Mouse (Mus musculus) megakaryocyte, adult 5-6 weeks (primary cell): Measurements from ENCODE around the gene Sepsecs. TPM values are rescaled to one million over a fixed set of nuclear protein-coding genes. Genes with fewer than 3 reads are reported as not detected.

ENCODE experiments used
- ATAC-seq: 2 replicates; pipeline ENCODE4 v1.8.0; 2016; ENCODE audit warnings: mild to moderate bottlenecking, inconsistent platforms; ENCODE audit not compliant: poor library complexity, severe bottlenecking
- total RNA-seq, 2 experiments: library from RNA; stranded (forward) in 1 of 2; stranded (reverse) in 1 of 2; fragments of 153-499, 151-499 nt in 1 of 2; fragments of 221-1000, 200-1000 nt in 1 of 2; gene quantifications; 2 replicates each; pipeline versions ENCODE4 v1.2.3 to v1.2.4; 2015 to 2017

Gene Sepsecs
- total RNA-seq, 2 experiments from 2014 or later: 8.5 to 9.3 TPM

DNA sequence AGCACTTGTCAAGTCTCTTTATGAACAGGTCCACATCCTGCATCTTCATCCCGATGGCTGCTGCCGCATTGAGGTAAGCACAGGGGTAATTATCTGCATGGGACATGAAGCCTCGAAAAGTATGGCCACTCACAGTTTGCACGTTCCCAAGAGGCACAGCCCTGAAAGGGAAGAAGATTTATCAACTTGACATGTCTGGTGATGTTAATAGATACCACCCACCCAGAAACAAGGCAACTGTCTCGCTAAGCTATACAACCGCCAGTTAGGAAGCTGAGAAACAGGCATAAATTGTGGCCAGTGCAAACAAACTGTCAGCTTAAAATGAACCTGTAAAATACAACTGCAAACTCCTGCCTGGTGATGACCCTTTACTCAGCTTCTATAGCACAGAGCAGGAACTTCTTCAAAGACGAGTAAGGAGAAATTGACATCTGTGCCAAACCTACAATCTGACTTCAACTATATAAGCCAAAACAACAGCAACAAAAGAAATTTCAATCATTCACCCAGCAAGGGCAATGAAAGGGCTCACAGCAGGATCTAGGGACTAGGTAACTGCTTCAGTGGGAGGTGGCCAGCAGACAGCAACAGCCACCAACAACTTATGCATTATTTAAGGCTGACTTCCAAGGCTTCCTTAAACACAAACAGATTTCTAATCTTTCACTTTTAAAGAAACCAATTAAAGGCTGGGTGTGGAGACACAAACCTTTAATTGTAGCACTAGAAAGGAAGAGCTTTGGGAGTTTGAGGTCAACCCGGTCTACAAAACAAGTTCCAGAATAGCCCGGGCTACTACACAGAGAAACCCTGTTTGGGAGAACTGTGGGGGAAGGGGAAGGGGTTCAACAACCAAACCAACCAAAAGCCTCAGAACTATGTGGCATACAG, 25.3 kb downstream of the Sepsecs start:
- ATAC-seq: no peak

DNA sequence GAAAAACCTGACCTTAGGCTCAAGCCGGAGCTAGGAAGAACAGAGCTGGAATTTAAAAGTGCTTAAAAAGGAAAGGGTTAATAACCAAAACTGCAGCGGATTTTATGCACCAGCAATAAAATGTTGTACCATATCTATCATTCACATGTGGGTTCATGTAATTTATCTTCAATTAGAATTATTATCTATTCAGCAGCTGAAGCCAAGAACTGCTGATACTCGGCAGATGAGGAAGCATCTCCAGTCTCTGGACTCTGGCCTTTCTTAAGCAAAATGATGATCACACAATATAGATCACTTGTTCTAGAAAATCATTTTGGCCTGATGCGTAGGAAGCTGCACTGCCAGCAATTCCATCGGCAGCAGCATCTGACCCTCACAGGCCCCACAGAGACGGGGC, 27.8 kb downstream of the Sepsecs start:
- ATAC-seq: no peak

DNA sequence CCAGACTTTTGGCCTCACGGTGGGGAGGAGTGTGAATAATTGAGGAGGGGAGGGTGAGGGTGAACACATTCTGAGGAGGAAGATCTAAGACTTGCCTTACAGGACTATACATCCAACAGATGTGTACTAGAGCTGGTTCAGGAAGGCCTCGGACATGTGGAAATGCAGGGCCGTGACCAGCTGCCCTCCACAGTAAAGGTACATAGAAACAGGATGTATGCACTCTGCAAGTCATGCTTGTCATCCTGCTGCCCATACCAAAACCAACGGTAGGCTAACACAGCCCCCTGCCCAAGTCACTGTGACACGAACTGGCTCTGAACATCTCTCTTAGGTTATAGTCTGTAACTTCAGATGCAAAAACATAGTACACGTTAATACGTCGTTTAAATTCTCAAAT, 30.6 kb downstream of the Sepsecs start:
- ATAC-seq: no peak

GRCm38 (mm10) chr5:52638006-52638405, 31.5 kb downstream of the Sepsecs start:
- no peak for ATAC-seq

- ATAC-seq: no peak
Measured at GRCm38 (mm10) chr5:52636923-52637322, 32.6 kb downstream of the Sepsecs start.

DNA sequence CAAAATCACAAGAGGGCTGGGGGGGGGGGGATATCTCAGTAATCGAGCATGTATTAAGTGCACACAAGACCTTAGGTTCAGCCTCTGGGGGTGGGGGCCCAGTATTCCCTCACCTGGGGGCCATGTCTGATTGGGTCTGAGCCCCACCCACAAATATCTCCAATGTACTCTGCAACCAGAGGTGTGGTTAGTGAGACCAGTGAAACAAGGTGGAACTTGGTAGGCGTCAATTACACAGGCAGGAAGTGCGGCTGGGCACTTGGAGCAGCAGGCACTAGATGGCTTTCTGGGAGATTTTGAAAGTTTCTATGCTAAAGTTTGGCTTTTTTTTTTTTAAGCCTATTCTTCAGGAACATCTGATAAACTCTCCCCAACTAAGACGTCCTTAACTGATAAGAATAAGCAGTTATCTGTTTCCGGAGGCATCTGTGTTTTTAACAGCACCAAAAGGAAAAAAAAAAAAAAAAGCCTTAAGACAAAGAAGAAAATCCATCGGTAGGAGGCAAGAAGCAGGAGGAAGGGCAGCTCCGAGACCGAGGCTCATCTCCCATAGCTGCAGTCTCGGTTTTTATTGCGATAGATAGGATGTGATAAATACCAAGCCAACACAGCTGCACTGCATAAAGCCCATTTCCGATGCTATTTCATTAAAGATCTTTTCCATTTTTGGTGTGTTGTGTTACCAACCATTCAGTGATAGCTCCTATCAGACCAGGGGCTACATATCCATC, 33.3 kb downstream of the Sepsecs start:
- ATAC-seq: no peak

GRCm38 (mm10) chr5:52634017-52634416, 35.5 kb downstream of the Sepsecs start:
- ATAC-seq: peak; percentile 71; the same call in 1 of the 2 replicates

DNA sequence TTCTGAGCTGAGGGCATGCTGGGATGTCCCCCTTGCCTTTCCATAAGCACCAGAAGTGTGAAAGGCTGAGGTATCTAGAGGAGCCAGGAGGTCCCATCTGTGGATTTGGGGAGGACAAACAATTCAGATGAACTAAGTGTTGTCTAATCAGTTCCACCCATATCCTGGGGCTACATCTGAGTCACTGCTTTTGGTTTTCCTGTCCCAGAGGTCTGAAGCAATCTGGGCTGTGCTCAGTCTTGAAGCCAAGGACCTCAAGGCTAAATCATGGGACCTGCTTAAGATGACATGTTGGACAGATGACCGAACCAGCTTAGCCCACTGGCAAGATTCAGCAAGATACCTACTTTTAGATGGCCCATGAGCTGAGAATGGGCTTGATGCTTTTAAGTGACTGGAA, 39.0 kb downstream of the Sepsecs start:
- ATAC-seq: no peak

GRCm38 (mm10) chr5:52629214-52629613, 40.3 kb downstream of the Sepsecs start:
- ATAC-seq: no peak

DNA sequence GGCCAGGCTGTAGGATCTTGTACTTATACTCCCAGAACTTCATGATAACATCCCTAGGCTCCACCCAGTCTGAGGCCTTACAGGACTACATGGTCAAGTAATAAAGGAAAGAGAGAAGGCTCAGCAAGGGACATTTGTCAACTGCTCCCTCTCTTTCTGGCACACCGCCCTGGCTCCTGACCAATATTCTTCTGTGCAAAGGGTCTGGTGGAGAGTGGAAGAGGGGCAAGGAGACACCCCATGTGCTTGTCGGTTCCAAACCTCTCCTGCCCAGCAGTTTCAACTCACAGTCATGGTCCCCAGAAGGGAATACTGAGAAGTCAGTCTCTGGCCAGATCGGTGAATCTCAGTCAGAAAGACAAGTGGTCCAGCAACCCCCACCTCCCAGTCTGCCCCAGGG, 40.7 kb downstream of the Sepsecs start:
- no peak for ATAC-seq

DNA sequence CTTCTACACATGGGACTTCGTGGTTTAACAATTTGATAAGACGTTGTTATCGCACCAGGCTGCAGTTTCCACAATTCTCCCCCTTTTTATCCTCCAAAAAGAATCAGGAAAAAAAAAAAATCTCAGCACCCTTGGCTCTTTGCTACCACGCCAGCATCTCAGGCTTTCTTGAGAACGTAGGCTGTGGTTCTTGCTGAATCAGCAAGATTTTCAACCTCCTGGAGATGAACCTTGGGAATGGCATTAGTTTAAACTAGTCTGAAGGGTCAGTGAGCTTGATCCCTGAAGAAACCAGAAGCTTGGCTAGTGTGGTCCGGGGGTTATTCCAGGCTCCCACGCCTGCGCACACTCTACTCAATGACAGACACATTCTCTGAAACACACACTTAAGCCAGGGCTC, 41.8 kb downstream of the Sepsecs start:
- ATAC-seq: no peak

GRCm38 (mm10) chr5:52626092-52626491, 43.4 kb downstream of the Sepsecs start:
- ATAC-seq: no peak

DNA sequence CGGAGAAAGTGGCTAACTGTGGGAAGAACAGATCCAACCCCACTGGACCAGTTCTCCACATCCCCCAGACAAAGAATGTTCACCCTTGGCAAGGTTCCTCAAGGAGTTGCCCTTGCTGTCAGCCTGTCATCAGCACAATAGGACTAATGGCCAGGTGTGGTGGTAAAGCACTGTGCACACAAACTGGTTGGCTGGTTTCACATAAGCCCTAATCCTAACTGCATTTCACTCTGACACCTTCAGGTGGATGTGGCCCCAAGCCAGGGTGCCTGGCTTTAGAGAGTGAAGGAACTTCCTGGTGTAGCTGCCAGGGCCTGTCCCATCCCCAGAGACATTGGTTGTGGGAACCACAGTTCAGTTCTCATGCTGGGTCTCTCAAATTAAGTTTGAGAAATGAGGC, 44.6 kb downstream of the Sepsecs start:
- ATAC-seq: no peak

GRCm38 (mm10) chr5:52623099-52623498, 46.4 kb downstream of the Sepsecs start:
- ATAC-seq: no peak

GRCm38 (mm10) chr5:52618348-52619270, 50.9 kb downstream of the Sepsecs start:
- no peak for ATAC-seq

DNA sequence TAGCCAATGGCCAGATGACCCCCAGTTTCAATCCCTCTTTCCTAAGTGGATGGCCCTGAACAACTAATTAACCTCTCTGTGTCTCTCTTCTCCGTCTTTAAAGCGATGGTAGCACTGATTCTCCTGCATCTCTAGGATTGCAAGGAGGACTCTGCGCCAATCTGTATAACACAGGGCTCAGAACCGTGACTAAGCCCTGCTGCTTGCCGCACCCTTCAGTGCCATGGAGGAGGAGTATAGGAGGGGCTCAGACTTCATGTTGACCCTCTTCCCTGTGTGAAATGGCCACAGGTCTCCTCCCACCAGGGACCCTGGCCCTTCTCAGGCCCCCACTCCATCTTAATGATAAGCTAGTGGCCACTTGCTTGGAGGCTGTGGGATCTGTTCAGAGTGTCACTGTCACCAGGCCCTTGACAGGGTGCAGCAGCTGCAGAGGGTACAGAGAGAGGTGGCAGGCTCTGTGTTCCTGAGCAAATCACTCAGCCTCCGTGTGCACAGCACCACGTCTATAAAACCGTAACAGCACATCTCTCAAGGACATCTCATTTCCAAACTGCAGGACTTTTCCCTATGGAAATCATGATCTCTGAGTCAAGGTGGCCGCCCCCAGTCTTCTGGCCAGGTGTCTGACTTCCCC, 51.7 kb downstream of the Sepsecs start:
- ATAC-seq: no peak

GRCm38 (mm10) chr5:52616549-52616948, 53.0 kb downstream of the Sepsecs start:
- no peak for ATAC-seq

- ATAC-seq: no peak
Measured at GRCm38 (mm10) chr5:52615421-52615820, 54.1 kb downstream of the Sepsecs start.

- ATAC-seq: no peak
Measured at GRCm38 (mm10) chr5:52614686-52615085, 54.8 kb downstream of the Sepsecs start.

- no peak for ATAC-seq
Measured at GRCm38 (mm10) chr5:52612776-52613175, 56.7 kb downstream of the Sepsecs start.
